Mouse (Mus musculus) cerebellum, postnatal 36 days (tissue): ENCODE measurements around the gene 1700028K03Rik.
A peak's percentile ranks its signal among the peaks of the same experiment; 100 is the strongest.

Source experiments
- DNase-seq, 2 experiments: peaks; one replicate each; pipeline ENCODE4 v3.0.0; 2021 to 2022; ENCODE audit warnings: mixed read lengths in 2 of 2

1700028K03Rik gene

GRCm38 (mm10) chr5:107534581-107534980 is at the start of gene 1700028K03Rik:
Gene 1700028K03Rik, plus strand, starts transcription at chr5:107534709.
- no peak for DNase-seq

- DNase-seq = no peak
Measured at GRCm38 (mm10) chr5:107488996-107489395, 45.5 kb upstream of the 1700028K03Rik start.

- no peak for DNase-seq
Measured at GRCm38 (mm10) chr5:107491036-107491435, 43.5 kb upstream of the 1700028K03Rik start.

GRCm38 (mm10) chr5:107492471-107492870 is 42.0 kb upstream of the 1700028K03Rik start:
- no peak for DNase-seq

- no peak for DNase-seq
Measured at GRCm38 (mm10) chr5:107494759-107495158, 39.8 kb upstream of the 1700028K03Rik start.

GRCm38 (mm10) chr5:107496047-107496446 is 38.5 kb upstream of the 1700028K03Rik start:
- peak; percentile 73 to 77 for DNase-seq

GRCm38 (mm10) chr5:107497519-107498501 is 36.7 kb upstream of the 1700028K03Rik start:
- peak; percentile 51 to 62 for DNase-seq

GRCm38 (mm10) chr5:107498806-107499310 is 35.7 kb upstream of the 1700028K03Rik start:
- DNase-seq = peak in 1 of 2 experiments; percentile 45

- peak; percentile 79 to 80 for DNase-seq
Measured at GRCm38 (mm10) chr5:107499891-107500535, 34.5 kb upstream of the 1700028K03Rik start.

- no peak for DNase-seq
Measured at GRCm38 (mm10) chr5:107500741-107501140, 33.8 kb upstream of the 1700028K03Rik start.

GRCm38 (mm10) chr5:107507321-107507720 is 27.2 kb upstream of the 1700028K03Rik start, which contains the start of gene Gm42669:
Gene Gm42669, plus strand, starts transcription at chr5:107507621.
- no peak for DNase-seq

- DNase-seq = no peak
Measured at GRCm38 (mm10) chr5:107510503-107510902, 24.0 kb upstream of the 1700028K03Rik start.

- no peak for DNase-seq
Measured at GRCm38 (mm10) chr5:107511326-107511725, 23.2 kb upstream of the 1700028K03Rik start.

- peak; percentile 68 to 72 for DNase-seq
Measured at GRCm38 (mm10) chr5:107513583-107513982, 20.9 kb upstream of the 1700028K03Rik start.

- DNase-seq = no peak
Measured at GRCm38 (mm10) chr5:107515453-107515852, 19.1 kb upstream of the 1700028K03Rik start.

- DNase-seq = no peak
Measured at GRCm38 (mm10) chr5:107516087-107516486, 18.4 kb upstream of the 1700028K03Rik start.

GRCm38 (mm10) chr5:107518602-107519001 is 15.9 kb upstream of the 1700028K03Rik start:
- DNase-seq = no peak

- no peak for DNase-seq
Measured at GRCm38 (mm10) chr5:107521386-107521785, 13.1 kb upstream of the 1700028K03Rik start.

- no peak for DNase-seq
Measured at GRCm38 (mm10) chr5:107521897-107522296, 12.6 kb upstream of the 1700028K03Rik start.

- no peak for DNase-seq
Measured at GRCm38 (mm10) chr5:107524281-107524680, 10.2 kb upstream of the 1700028K03Rik start.

GRCm38 (mm10) chr5:107528856-107529255 is 5.7 kb upstream of the 1700028K03Rik start:
- DNase-seq = no peak

GRCm38 (mm10) chr5:107533590-107533989 is 919 bp upstream of the 1700028K03Rik start:
- DNase-seq = no peak

GRCm38 (mm10) chr5:107541696-107542095 is 7.2 kb downstream of the 1700028K03Rik start:
- no peak for DNase-seq
